Mouse (Mus musculus): ENCODE measurements around the gene Dct.

- no peak for TF ChIP-seq CTCF (IDR thresholded peaks at IDR 0.05; ENCODE audit: extremely low read depth, insufficient read depth, insufficient read length, insufficient replicate concordance)
- no peak for TF ChIP-seq POLR2A (IDR thresholded peaks at IDR 0.05; ENCODE audit: low read depth, low read length)
These were observed 61.8 kb downstream of the Dct start for GRCm38 (mm10) chr14:117990203-117990602.

All from spleen, adult 2 months (tissue).